Mouse (Mus musculus) heart, adult 2 months (tissue): ENCODE measurements around the gene Tmem82.

Experiments used
- CTCF ChIP-seq: fragments of 200-600 bp; IDR thresholded peaks from 2 replicates; pipeline ENCODE4 v1.8.1; 2022; ENCODE audit warnings: antibody characterized with exemption, mild to moderate bottlenecking, moderate library complexity
- EP300 ChIP-seq: fragments of 200-500 bp; IDR thresholded peaks from 2 replicates; pipeline ENCODE4 v1.6.1; 2011; ENCODE audit warnings: low read depth, low read length, control low read depth; ENCODE audit not compliant: insufficient read depth
- POLR2A ChIP-seq: fragments of 200-500 bp; IDR thresholded peaks from 2 replicates; pipeline ENCODE4 v1.6.1; 2011; ENCODE audit warnings: mild to moderate bottlenecking, low read depth, low read length, control low read depth; ENCODE audit not compliant: insufficient read depth

GRCm38 (mm10) chr4:141649244-141649643 is 30.8 kb upstream of the Tmem82 start:
- TF ChIP-seq POLR2A (no peak), CTCF (no peak), EP300 (no peak)
